Mouse (Mus musculus) fat pad, adult 2 months (tissue): ENCODE measurements around the gene Ggcx.
"Not testable (repeated sequence)": the region's sequence is repeated elsewhere in the genome, so short reads cannot be mapped to it uniquely, and the experiment has no call there.

Experiments
- DNase-seq: peaks from one replicate; pipeline ENCODE4 v3.0.0-alpha.2; 2011; ENCODE audit warnings: low read depth, low spot score; ENCODE audit errors: extremely low read depth

The Ggcx gene

GRCm38 (mm10) chr6:72458921-72459320 lies 44.8 kb downstream of the Ggcx start:
- DNase-seq = no peak

- DNase-seq = no peak
Observed at GRCm38 (mm10) chr6:72460036-72460801, 46.1 kb downstream of the Ggcx start.

- peak; percentile 99 for DNase-seq
Observed at GRCm38 (mm10) chr6:72462550-72463257, 48.6 kb downstream of the Ggcx start.

- no peak for DNase-seq
Observed at GRCm38 (mm10) chr6:72465361-72466157, 51.5 kb downstream of the Ggcx start.

DNA sequence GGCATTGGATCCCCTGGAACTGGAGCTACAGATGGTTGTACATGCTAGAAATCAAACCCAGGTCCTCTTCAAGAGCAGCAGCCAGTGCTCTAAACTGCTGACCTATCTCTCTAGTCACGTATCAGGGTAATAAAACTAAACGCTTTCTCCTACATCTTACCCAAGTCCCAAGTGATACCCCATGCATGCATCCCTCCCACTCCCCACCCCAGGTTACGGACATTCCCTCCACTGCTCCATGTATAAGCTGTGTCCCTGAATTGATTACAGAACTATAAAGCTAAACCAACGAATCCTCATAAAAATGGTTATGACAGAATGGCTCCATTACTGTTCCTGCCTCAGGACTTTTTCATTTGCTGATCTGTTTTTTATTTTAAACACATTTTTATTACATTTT lies 52.1 kb downstream of the Ggcx start:
- DNase-seq = no peak

DNA sequence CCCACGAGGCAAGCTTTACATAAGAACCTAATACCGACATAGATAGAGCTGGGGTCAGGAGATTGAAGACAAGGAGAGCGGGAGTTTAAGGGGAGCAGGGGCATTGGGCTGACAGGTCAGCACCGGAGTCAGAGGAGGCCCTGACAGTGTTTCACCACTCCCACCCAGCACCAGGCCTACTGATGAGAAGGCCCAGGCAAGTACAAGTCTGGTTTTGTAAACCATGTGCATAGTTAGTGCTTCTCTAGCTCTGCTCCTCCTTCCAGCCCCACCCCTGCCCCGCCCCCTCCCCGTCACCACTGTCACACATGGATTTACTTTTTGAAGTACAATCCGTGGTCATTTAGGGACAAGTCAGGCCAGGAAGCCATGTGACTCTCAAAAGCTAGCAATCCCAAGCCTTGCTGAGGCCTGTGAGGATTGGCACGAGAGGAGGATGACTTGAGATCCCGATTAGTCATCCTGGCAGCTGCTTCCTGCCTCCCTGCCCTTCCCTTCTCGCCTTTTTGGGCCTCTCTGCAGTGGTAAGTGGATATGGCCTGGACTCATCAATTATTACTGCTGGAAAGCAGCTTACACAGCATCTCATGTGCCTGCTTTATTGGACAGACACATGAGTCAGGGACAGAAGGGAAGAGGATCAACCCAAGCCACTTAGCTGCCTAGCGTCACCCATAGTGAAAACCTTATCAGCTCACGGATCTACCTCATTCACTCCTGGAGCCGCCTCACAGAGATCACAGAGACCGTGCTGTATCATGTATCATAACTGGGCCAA lies 59.3 kb downstream of the Ggcx start:
- DNase-seq = peak; percentile 94

- peak; percentile 90 for DNase-seq
Observed at GRCm38 (mm10) chr6:72475221-72475985, 61.3 kb downstream of the Ggcx start.

- no peak for DNase-seq
Observed at GRCm38 (mm10) chr6:72476836-72477235, 62.7 kb downstream of the Ggcx start.

DNA sequence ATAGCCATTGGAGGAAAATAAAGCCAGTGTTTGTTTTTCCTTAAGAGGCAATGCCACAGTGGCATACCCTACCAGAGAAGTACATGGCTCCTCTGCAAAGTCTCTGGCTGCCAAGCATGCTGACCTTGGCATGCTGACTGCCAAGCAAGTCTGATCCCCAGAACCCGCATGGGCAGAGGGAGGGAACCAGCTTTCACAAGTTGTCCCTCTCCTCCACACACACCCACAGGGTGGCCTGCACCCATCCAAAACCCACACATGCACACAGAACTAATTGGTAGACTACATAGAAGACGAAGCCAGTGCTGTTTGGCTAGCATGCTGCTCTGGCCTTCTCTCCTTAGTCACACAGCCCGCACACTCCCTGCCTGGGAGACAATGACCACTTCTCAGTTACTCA lies 63.5 kb downstream of the Ggcx start:
- no peak for DNase-seq

DNA sequence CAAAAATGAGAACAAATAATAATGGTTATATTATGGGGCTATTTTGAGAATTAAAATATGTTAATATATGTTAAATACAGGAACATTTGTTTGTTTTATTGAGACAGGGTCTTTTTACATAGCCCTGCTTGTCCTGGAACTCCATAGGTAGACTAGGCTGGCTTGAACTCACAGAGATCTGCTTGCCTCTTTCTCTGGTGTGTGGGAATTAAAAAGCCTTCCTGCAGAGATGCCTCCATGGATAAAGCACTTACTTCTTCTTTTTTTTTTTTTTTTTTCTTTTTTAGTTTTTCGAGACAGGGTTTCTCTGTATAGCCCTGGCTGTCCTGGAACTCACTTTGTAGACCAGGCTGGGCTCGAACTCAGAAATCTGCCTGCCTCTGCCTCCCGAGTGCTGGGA lies 64.6 kb downstream of the Ggcx start:
- DNase-seq = not testable (repeated sequence)

DNA sequence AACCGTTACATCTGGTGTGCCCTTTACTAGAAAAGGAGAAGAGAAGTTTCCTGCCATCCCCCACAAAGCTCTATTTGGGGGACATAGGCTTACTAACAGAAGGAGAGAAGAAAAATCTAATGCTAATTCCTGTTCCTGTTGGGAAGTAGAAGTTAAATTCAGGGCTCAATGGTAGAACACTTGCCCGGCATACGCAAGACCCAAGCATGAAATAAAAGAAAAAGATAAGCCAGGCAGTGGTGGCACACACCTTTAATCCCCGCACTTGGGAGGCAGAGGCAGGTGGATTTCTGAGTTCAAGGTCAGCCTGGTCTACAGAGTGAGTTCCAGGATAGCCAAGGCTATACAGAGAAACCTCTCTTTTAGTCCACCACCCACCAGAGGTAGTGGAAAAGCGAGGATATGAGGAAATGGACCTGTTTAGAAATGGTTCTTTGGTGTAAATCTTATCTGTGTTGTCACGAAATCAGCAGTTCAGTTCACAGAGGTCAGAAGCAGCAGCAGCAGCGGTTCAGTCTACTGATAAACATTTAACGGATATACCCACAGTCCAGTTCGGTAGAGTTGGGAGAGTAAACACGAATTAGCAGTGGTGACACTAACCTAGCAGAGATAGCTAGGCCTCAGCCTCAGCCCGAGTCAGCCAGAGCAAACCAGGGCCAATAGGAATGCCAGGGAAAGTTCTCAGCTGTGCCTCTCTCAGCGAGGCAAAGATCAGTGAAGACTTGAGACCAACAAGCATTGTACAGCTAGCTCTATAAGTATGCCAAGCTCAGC lies 65.7 kb downstream of the Ggcx start:
- DNase-seq = no peak

DNA sequence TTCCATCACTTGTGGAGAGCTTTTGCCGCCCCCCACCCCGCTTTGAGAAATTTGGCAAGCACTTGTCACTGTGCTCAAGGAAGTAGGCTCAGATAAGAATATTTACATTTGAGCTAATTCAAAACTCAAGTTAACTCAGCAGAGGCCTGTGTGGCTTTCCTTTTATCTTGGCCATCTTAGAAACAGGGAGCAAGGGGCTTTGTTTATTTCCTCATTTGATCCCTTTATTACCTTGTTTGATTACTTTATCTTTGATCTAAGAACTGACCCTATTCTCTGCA lies 66.3 kb downstream of the Ggcx start:
- no peak for DNase-seq
